Mouse (Mus musculus): ENCODE results near the gene Vps54. TPM values are rescaled to one million over a fixed set of nuclear protein-coding genes. Genes with fewer than 3 reads are reported as not detected.

Gene Vps54
- total and polyA plus RNA-seq, 3 experiments = 20.4 to 37.5 (median 22.9) TPM

GRCm38 (mm10) chr11:21369248-21370016, 130.4 kb downstream of the Vps54 start:
- Histone ChIP-seq H3K4me3 (replicated peaks in 1 of 3; ENCODE audit: low read depth in 2 of 3, low read length in 2 of 3, poor library complexity in 1 of 3) (peak overlapping the region; percentile 81 to 86 (median 84)), H3K27me3 (replicated peaks) (no peaks in the 10 kb centered on the region), H3K4me1 (ENCODE audit: control insufficient read depth in 1 of 2, insufficient read depth in 2 of 2) (peaks cover 0 to 17% of the 10 kb centered on the region in 2 experiments; a peak in 2 of 4 replicates), H3K79me2 (replicated peaks; ENCODE audit: control insufficient read depth, extremely low read depth, insufficient read depth, poor library complexity, severe bottlenecking) (peaks cover 17% of the 10 kb centered on the region), H3K36me3 (replicated peaks in 1 of 2; ENCODE audit: control insufficient read depth in 1 of 2, insufficient read depth in 1 of 2, low read length in 1 of 2) (peaks cover 0 to 5% of the 10 kb centered on the region in 2 experiments), H3K9me3 (replicated peaks; ENCODE audit: low read length) (peaks cover 3% of the 10 kb centered on the region), H3K9ac (ENCODE audit: insufficient read depth, low read depth) (peak overlapping the region; percentile 80), H3K27ac (ENCODE audit: insufficient read depth, low read depth) (no peak overlapping the region), H3K4me2 (ENCODE audit: insufficient read depth, low read depth, poor library complexity, severe bottlenecking) (peak overlapping the region; percentile 98)
- dilution Hi-C loops (cut with MboI; ENCODE audit: extremely low pct_ligation_motif_present, extremely low pct_unique_long_range_greater_than_20kb, low sequenced_read_pairs) = no loop called here
- peak; percentile 4 for DNase-seq (ENCODE audit: extremely low read depth)
- in situ Hi-C loops (cut with MboI; ENCODE audit: low pct_ligation_motif_present, low pct_unique_long_range_greater_than_20kb, low sequenced_read_pairs) = no loop called here
- TF ChIP-seq MXI1 (IDR thresholded peaks at IDR 0.05; ENCODE audit: low read depth, low read length) = peak; percentile 40; the same call in 1 of the 2 replicates
- TF ChIP-seq IRF4 (IDR thresholded peaks at IDR 0.05; ENCODE audit: low read depth, low read length) = no peak
- 0 out of 2 replicates have a peak, but pooled peaks have one; percentile 20 for TF ChIP-seq SIN3A (IDR thresholded peaks at IDR 0.05; ENCODE audit: low read length)
- no peak for TF ChIP-seq RCOR1 (conservative IDR thresholded peaks at IDR 0.05; ENCODE audit: low read depth, low read length)
- TF ChIP-seq HCFC1 (IDR thresholded peaks at IDR 0.05; ENCODE audit: low read depth, low read length) = no peak
- TF ChIP-seq POLR2A (IDR thresholded peaks at IDR 0.05; ENCODE audit: low read depth, low read length) = no peak
- 0 out of 2 replicates have a peak, but pooled peaks have one; percentile 3 for TF ChIP-seq USF1 (IDR thresholded peaks at IDR 0.05; ENCODE audit: low read depth, low read length)
- TF ChIP-seq BHLHE40 (IDR thresholded peaks at IDR 0.05; ENCODE audit: low read depth, low read length) = peak; percentile 34; the same call in 1 of the 2 replicates
- no peak for TF ChIP-seq NELFE (IDR thresholded peaks at IDR 0.05; ENCODE audit: low read depth, low read length)
- TF ChIP-seq ZMIZ1 (IDR thresholded peaks at IDR 0.05; ENCODE audit: low read depth, low read length) = no peak
- TF ChIP-seq CTCF (conservative IDR thresholded peaks at IDR 0.05 in 1 of 2, IDR thresholded peaks at IDR 0.05 in 1 of 2; ENCODE audit: low read depth in 2 of 2, low read length in 2 of 2) = no peak
- no peak for TF ChIP-seq EP300 (IDR thresholded peaks at IDR 0.05; ENCODE audit: low read length)

- Histone ChIP-seq H3K4me1 (ENCODE audit: control insufficient read depth in 1 of 2, insufficient read depth in 2 of 2) (peaks cover 0 to 17% of the 10 kb centered on the region in 2 experiments; a peak in 2 of 4 replicates), H3K9ac (ENCODE audit: insufficient read depth, low read depth) (peak overlapping the region; percentile 80), H3K4me2 (ENCODE audit: insufficient read depth, low read depth, poor library complexity, severe bottlenecking) (peak overlapping the region; percentile 98; the same call in 1 of the 2 replicates), H3K27me3 (replicated peaks) (no peaks in the 10 kb centered on the region), H3K9me3 (replicated peaks; ENCODE audit: low read length) (peaks cover 3% of the 10 kb centered on the region), H3K79me2 (replicated peaks; ENCODE audit: control insufficient read depth, extremely low read depth, insufficient read depth, poor library complexity, severe bottlenecking) (peaks cover 17% of the 10 kb centered on the region), H3K27ac (ENCODE audit: insufficient read depth, low read depth) (peak overlapping the region; percentile 68), H3K4me3 (replicated peaks in 1 of 3; ENCODE audit: low read depth in 2 of 3, low read length in 2 of 3, poor library complexity in 1 of 3) (peak overlapping the region; percentile 81 to 86 (median 84)), H3K36me3 (replicated peaks in 1 of 2; ENCODE audit: control insufficient read depth in 1 of 2, insufficient read depth in 1 of 2, low read length in 1 of 2) (peaks cover 0 to 5% of the 10 kb centered on the region in 2 experiments)
- in situ Hi-C loops (cut with MboI; ENCODE audit: low pct_ligation_motif_present, low pct_unique_long_range_greater_than_20kb, low sequenced_read_pairs) = no loop called here
- dilution Hi-C loops (cut with MboI; ENCODE audit: extremely low pct_ligation_motif_present, extremely low pct_unique_long_range_greater_than_20kb, low sequenced_read_pairs) = no loop called here
- peak; percentile 81 for DNase-seq (ENCODE audit: extremely low read depth)
- TF ChIP-seq TCF12 (IDR thresholded peaks at IDR 0.05; ENCODE audit: low read depth, low read length) (peak; percentile 70; the same call in 1 of the 2 replicates), ELF1 (IDR thresholded peaks at IDR 0.05; ENCODE audit: low read depth, low read length) (peak; percentile 61), CHD1 (IDR thresholded peaks at IDR 0.05; ENCODE audit: low read depth, low read length) (0 out of 2 replicates have a peak, but pooled peaks have one; percentile 61), SMC3 (IDR thresholded peaks at IDR 0.05; ENCODE audit: low read depth, low read length) (no peak; the same call in 1 of the 2 replicates), POLR2A (IDR thresholded peaks at IDR 0.05; ENCODE audit: low read depth, low read length) (peak; percentile 72), PAX5 (IDR thresholded peaks at IDR 0.05; ENCODE audit: low read length) (no peak), HCFC1 (IDR thresholded peaks at IDR 0.05; ENCODE audit: low read depth, low read length) (no peak), MXI1 (IDR thresholded peaks at IDR 0.05; ENCODE audit: low read depth, low read length) (peak; percentile 85), ZC3H11A (IDR thresholded peaks at IDR 0.05; ENCODE audit: low read depth, low read length) (no peak), SIN3A (IDR thresholded peaks at IDR 0.05; ENCODE audit: low read length) (peak; percentile 79), MAFK (IDR thresholded peaks at IDR 0.05; ENCODE audit: insufficient replicate concordance, low read length) (no peak), ETS1 (conservative IDR thresholded peaks at IDR 0.05; ENCODE audit: low read depth, low read length) (peak; percentile 21; the same call in 1 of the 2 replicates), E2F4 (IDR thresholded peaks at IDR 0.05; ENCODE audit: insufficient replicate concordance, low read depth, low read length) (no peak), NRF1 (IDR thresholded peaks at IDR 0.05; ENCODE audit: low read depth, low read length) (0 out of 2 replicates have a peak, but pooled peaks have one; percentile 26), UBTF (IDR thresholded peaks at IDR 0.05; ENCODE audit: low read depth, low read length) (peak; percentile 83), IRF4 (IDR thresholded peaks at IDR 0.05; ENCODE audit: low read depth, low read length) (peak; percentile 56; the same call in 1 of the 2 replicates), MYC (IDR thresholded peaks at IDR 0.05; ENCODE audit: low read depth, low read length) (peak; percentile 24; the same call in 1 of the 2 replicates), EP300 (IDR thresholded peaks at IDR 0.05; ENCODE audit: low read length) (0 out of 2 replicates have a peak, but pooled peaks have one; percentile 14), USF1 (IDR thresholded peaks at IDR 0.05; ENCODE audit: low read depth, low read length) (no peak), JUND (conservative IDR thresholded peaks at IDR 0.05; ENCODE audit: low read depth, low read length) (no peak), KAT2A (IDR thresholded peaks at IDR 0.05; ENCODE audit: insufficient replicate concordance, low read length) (0 out of 2 replicates have a peak, but pooled peaks have one; percentile 25), JUN (IDR thresholded peaks at IDR 0.05; ENCODE audit: insufficient read depth, low read depth, low read length) (no peak)
Observed at GRCm38 (mm10) chr11:21370399-21371121, 131.5 kb downstream of the Vps54 start.
